Mouse (Mus musculus): Measurements from ENCODE around the gene Pabpn1. TPM values are rescaled to one million over a fixed set of nuclear protein-coding genes. Genes with fewer than 3 reads are reported as not detected.

The Pabpn1 gene
- polyA plus RNA-seq, 1 experiment, result 317 TPM

GRCm38 (mm10) chr14:54927296-54927695, 35.0 kb downstream of the Pabpn1 start:
- no peaks in the 10 kb centered on the region for H3K9me3 ChIP-seq (replicated peaks; ENCODE audit: control insufficient read depth, insufficient read depth, low read length, poor library complexity, severe bottlenecking)
- no peaks in the 10 kb centered on the region for H3K27me3 ChIP-seq (ENCODE audit: control insufficient read depth, insufficient read depth, low read length, poor library complexity, severe bottlenecking)
- peak overlapping the region; percentile 89 for H3K9ac ChIP-seq (ENCODE audit: low read depth, poor library complexity, severe bottlenecking)
- no peaks in the 10 kb centered on the region for H3K36me3 ChIP-seq (ENCODE audit: control insufficient read depth, insufficient read depth, low read length, poor library complexity, severe bottlenecking)
- TF ChIP-seq EP300 (IDR thresholded peaks at IDR 0.05; ENCODE audit: insufficient read depth, low read depth, low read length), result no peak
- TF ChIP-seq CTCF (IDR thresholded peaks at IDR 0.05; ENCODE audit: low read depth, low read length), result no peak
- no peak for TF ChIP-seq POLR2A (IDR thresholded peaks at IDR 0.05; ENCODE audit: insufficient read depth, low read length)
- peak overlapping the region; percentile 69 for H3K4me3 ChIP-seq (ENCODE audit: low read depth, low read length)
- H3K27ac ChIP-seq (ENCODE audit: insufficient read depth, low read length), result peak overlapping the region; percentile 77
- peaks cover 12% of the 10 kb centered on the region for H3K4me1 ChIP-seq (ENCODE audit: control insufficient read depth, insufficient read depth, low read length)

GRCm38 (mm10) chr14:54929801-54930200, 37.5 kb downstream of the Pabpn1 start:
- peaks cover 14% of the 10 kb centered on the region for H3K4me1 ChIP-seq (ENCODE audit: control insufficient read depth, insufficient read depth, low read length)
- peak overlapping the region; percentile 64 for H3K9ac ChIP-seq (ENCODE audit: low read depth, poor library complexity, severe bottlenecking)
- H3K27me3 ChIP-seq (ENCODE audit: control insufficient read depth, insufficient read depth, low read length, poor library complexity, severe bottlenecking), result no peaks in the 10 kb centered on the region
- H3K9me3 ChIP-seq (replicated peaks; ENCODE audit: control insufficient read depth, insufficient read depth, low read length, poor library complexity, severe bottlenecking), result no peaks in the 10 kb centered on the region
- no peaks in the 10 kb centered on the region for H3K36me3 ChIP-seq (ENCODE audit: control insufficient read depth, insufficient read depth, low read length, poor library complexity, severe bottlenecking)
- peak overlapping the region; percentile 80 for H3K27ac ChIP-seq (ENCODE audit: insufficient read depth, low read length)
- TF ChIP-seq EP300 (IDR thresholded peaks at IDR 0.05; ENCODE audit: insufficient read depth, low read depth, low read length) (peak; percentile 87), POLR2A (IDR thresholded peaks at IDR 0.05; ENCODE audit: insufficient read depth, low read length) (no peak)
- H3K4me3 ChIP-seq (ENCODE audit: low read depth, low read length), result no peak overlapping the region

GRCm38 (mm10) chr14:54930431-54930830, 38.1 kb downstream of the Pabpn1 start:
- Histone ChIP-seq H3K4me3 (ENCODE audit: low read depth, low read length) (no peak overlapping the region), H3K36me3 (ENCODE audit: control insufficient read depth, insufficient read depth, low read length, poor library complexity, severe bottlenecking) (no peaks in the 10 kb centered on the region), H3K27me3 (ENCODE audit: control insufficient read depth, insufficient read depth, low read length, poor library complexity, severe bottlenecking) (no peaks in the 10 kb centered on the region), H3K9ac (ENCODE audit: low read depth, poor library complexity, severe bottlenecking) (peak overlapping the region; percentile 64), H3K4me1 (ENCODE audit: control insufficient read depth, insufficient read depth, low read length) (peaks cover 14% of the 10 kb centered on the region), H3K9me3 (replicated peaks; ENCODE audit: control insufficient read depth, insufficient read depth, low read length, poor library complexity, severe bottlenecking) (no peaks in the 10 kb centered on the region), H3K27ac (ENCODE audit: insufficient read depth, low read length) (peak overlapping the region; percentile 80)
- TF ChIP-seq EP300 (IDR thresholded peaks at IDR 0.05; ENCODE audit: insufficient read depth, low read depth, low read length) (peak; percentile 75), POLR2A (IDR thresholded peaks at IDR 0.05; ENCODE audit: insufficient read depth, low read length) (no peak), CTCF (IDR thresholded peaks at IDR 0.05; ENCODE audit: low read depth, low read length) (no peak)

GRCm38 (mm10) chr14:54932645-54933150, 40.4 kb downstream of the Pabpn1 start, which contains the start of gene Il25:
Gene Il25, plus strand, starts transcription at chr14:54932695.
- no peaks in the 10 kb centered on the region for H3K36me3 ChIP-seq (ENCODE audit: control insufficient read depth, insufficient read depth, low read length, poor library complexity, severe bottlenecking)
- TF ChIP-seq CTCF (IDR thresholded peaks at IDR 0.05; ENCODE audit: low read depth, low read length), result no peak
- no peak for TF ChIP-seq EP300 (IDR thresholded peaks at IDR 0.05; ENCODE audit: insufficient read depth, low read depth, low read length)
- no peak for TF ChIP-seq POLR2A (IDR thresholded peaks at IDR 0.05; ENCODE audit: insufficient read depth, low read length)
- peaks cover 11% of the 10 kb centered on the region for H3K4me1 ChIP-seq (ENCODE audit: control insufficient read depth, insufficient read depth, low read length)
- no peaks in the 10 kb centered on the region for H3K27me3 ChIP-seq (ENCODE audit: control insufficient read depth, insufficient read depth, low read length, poor library complexity, severe bottlenecking)
- no peak within 1 kb of the TSS for H3K4me3 ChIP-seq (ENCODE audit: low read depth, low read length)
- no peak within 1 kb of the TSS for H3K27ac ChIP-seq (ENCODE audit: insufficient read depth, low read length)
- no peak within 1 kb of the TSS for H3K9ac ChIP-seq (ENCODE audit: low read depth, poor library complexity, severe bottlenecking)
- H3K9me3 ChIP-seq (replicated peaks; ENCODE audit: control insufficient read depth, insufficient read depth, low read length, poor library complexity, severe bottlenecking), result no peaks in the 10 kb centered on the region

- Histone ChIP-seq H3K9ac (ENCODE audit: low read depth, poor library complexity, severe bottlenecking) (peak within 1 kb of the TSS; percentile 32), H3K4me3 (ENCODE audit: low read depth, low read length) (peak within 1 kb of the TSS; percentile 42), H3K27me3 (ENCODE audit: control insufficient read depth, insufficient read depth, low read length, poor library complexity, severe bottlenecking) (no peaks in the 10 kb centered on the region), H3K4me1 (ENCODE audit: control insufficient read depth, insufficient read depth, low read length) (peaks cover 6% of the 10 kb centered on the region), H3K9me3 (replicated peaks; ENCODE audit: control insufficient read depth, insufficient read depth, low read length, poor library complexity, severe bottlenecking) (no peaks in the 10 kb centered on the region), H3K27ac (ENCODE audit: insufficient read depth, low read length) (no peak within 1 kb of the TSS), H3K36me3 (ENCODE audit: control insufficient read depth, insufficient read depth, low read length, poor library complexity, severe bottlenecking) (no peaks in the 10 kb centered on the region)
- TF ChIP-seq POLR2A (IDR thresholded peaks at IDR 0.05; ENCODE audit: insufficient read depth, low read length) (no peak), EP300 (IDR thresholded peaks at IDR 0.05; ENCODE audit: insufficient read depth, low read depth, low read length) (no peak), CTCF (IDR thresholded peaks at IDR 0.05; ENCODE audit: low read depth, low read length) (peak; percentile 63)
These were observed 43.9 kb downstream of the Pabpn1 start, which contains the start of gene Cmtm5 for GRCm38 (mm10) chr14:54935904-54936830. Gene Cmtm5, plus strand, starts transcription at chr14:54936261.

- no peaks in the 10 kb centered on the region for H3K27me3 ChIP-seq (ENCODE audit: control insufficient read depth, insufficient read depth, low read length, poor library complexity, severe bottlenecking)
- no peaks in the 10 kb centered on the region for H3K36me3 ChIP-seq (ENCODE audit: control insufficient read depth, insufficient read depth, low read length, poor library complexity, severe bottlenecking)
- no peak overlapping the region for H3K9ac ChIP-seq (ENCODE audit: low read depth, poor library complexity, severe bottlenecking)
- H3K9me3 ChIP-seq (replicated peaks; ENCODE audit: control insufficient read depth, insufficient read depth, low read length, poor library complexity, severe bottlenecking), result no peaks in the 10 kb centered on the region
- no peak for TF ChIP-seq POLR2A (IDR thresholded peaks at IDR 0.05; ENCODE audit: insufficient read depth, low read length)
- no peak for TF ChIP-seq EP300 (IDR thresholded peaks at IDR 0.05; ENCODE audit: insufficient read depth, low read depth, low read length)
- TF ChIP-seq CTCF (IDR thresholded peaks at IDR 0.05; ENCODE audit: low read depth, low read length), result no peak
- no peak overlapping the region for H3K4me3 ChIP-seq (ENCODE audit: low read depth, low read length)
- H3K27ac ChIP-seq (ENCODE audit: insufficient read depth, low read length), result no peak overlapping the region
- peaks cover 6% of the 10 kb centered on the region for H3K4me1 ChIP-seq (ENCODE audit: control insufficient read depth, insufficient read depth, low read length)
These were observed 44.5 kb downstream of the Pabpn1 start for GRCm38 (mm10) chr14:54936831-54937160.

Data from ES-Bruce4 (cell line).